Mouse (Mus musculus) bone marrow, adult 2 months (tissue): Measurements from ENCODE around the gene Hoxa13.

Experiments
- CTCF ChIP-seq: fragments of 200-500 bp; IDR thresholded peaks from 2 replicates; pipeline ENCODE4 v1.5.1; 2011; ENCODE audit warnings: low read length, control low read depth; ENCODE audit not compliant: control insufficient read depth, insufficient read depth
- POLR2A ChIP-seq: fragments of 200-500 bp; IDR thresholded peaks from 2 replicates; pipeline ENCODE4 v1.6.1; 2011; ENCODE audit warnings: low read depth, mild to moderate bottlenecking, control low read depth, low read length, borderline replicate concordance; ENCODE audit not compliant: control insufficient read depth

DNA sequence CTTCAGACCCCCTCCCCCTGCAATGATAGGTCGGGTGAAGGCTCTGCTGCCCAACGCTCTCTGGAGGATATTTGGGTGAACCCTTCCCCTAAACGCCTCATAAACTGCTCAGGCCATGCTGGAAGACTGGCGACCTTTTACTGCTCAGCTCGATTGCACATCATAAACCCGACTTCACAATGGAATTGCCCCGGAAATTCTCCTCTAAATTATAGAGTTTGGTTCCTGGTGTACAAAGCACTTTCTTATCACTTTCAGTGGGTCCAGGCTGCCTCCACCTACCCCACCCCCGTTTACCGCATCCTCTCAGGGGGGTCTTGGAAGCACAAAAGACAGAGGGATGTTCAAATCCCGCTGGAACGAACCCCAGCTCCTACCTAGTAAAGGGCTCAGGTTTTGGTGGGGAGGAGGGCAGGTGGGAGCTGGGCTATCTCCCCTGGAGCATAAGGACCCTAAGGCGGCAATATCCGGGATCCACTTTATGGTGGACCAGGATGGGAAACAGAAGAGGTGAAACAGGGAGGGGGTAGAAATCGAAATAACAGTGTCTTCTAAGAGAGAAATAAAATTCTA is 42.0 kb downstream of the Hoxa13 start:
- no peak for TF ChIP-seq CTCF
- no peak for TF ChIP-seq POLR2A
